Mouse (Mus musculus) embryonic facial prominence, embryonic 14.5 days (tissue): ENCODE measurements at regions not wholly inside any gene's neighbourhood (a gene's known extent, or its start where the extent isn't known, plus 50 kb on each side); places are given as distances from the start of the nearest gene placed in this dataset.

Experiments used
- ATAC-seq: fragments of 200-750 bp; cut with Nextera tagmentation; 2 replicates; pipeline ENCODE4 v1.8.0; 2017; ENCODE audit warnings: low read depth, moderate number of reproducible peaks, moderate TSS enrichment
- DNase-seq: peaks from one replicate; pipeline ENCODE4 v3.0.0-alpha.2; 2015; ENCODE audit warnings: low spot score
- H3K27ac ChIP-seq: fragments of 300-500 bp; sonication (generic); replicated peaks from 2 replicates; pipeline ENCODE4 v1.5.1; 2014; ENCODE audit warnings: low read depth, mild to moderate bottlenecking, low read length, moderate library complexity
- H3K27me3 ChIP-seq: fragments of 300-500 bp; sonication (generic); replicated peaks from 2 replicates; pipeline ENCODE4 v1.6.1; 2014; ENCODE audit warnings: low read length; ENCODE audit not compliant: control insufficient read depth, insufficient read depth
- H3K36me3 ChIP-seq: fragments of 300-500 bp; sonication (generic); 2 replicates; pipeline ENCODE4 v1.6.1; 2014; ENCODE audit warnings: low read length, mixed read lengths; ENCODE audit not compliant: control insufficient read depth, insufficient read depth
- H3K4me1 ChIP-seq: fragments of 300-500 bp; sonication (generic); 2 replicates; pipeline ENCODE4 v1.6.1; 2014; ENCODE audit warnings: antibody characterized with exemption, low read length; ENCODE audit not compliant: control insufficient read depth, insufficient read depth
- H3K4me2 ChIP-seq: fragments of 300-500 bp; sonication (generic); 2 replicates; pipeline ENCODE4 v1.6.1; 2014; ENCODE audit warnings: low read depth, mild to moderate bottlenecking, low read length, moderate library complexity, mixed read lengths
- H3K4me3 ChIP-seq: fragments of 300-500 bp; sonication (generic); 2 replicates; pipeline ENCODE4 v1.5.1; 2014; ENCODE audit warnings: low read depth, mild to moderate bottlenecking, low read length
- H3K9ac ChIP-seq: fragments of 300-500 bp; sonication (generic); 2 replicates; pipeline ENCODE4 v1.6.1; 2014; ENCODE audit warnings: low read depth, mild to moderate bottlenecking, low read length, moderate library complexity, mixed read lengths
- H3K9me3 ChIP-seq: fragments of 300-500 bp; sonication (generic); 2 replicates; pipeline ENCODE4 v1.6.1; 2016; ENCODE audit warnings: low read length; ENCODE audit not compliant: control insufficient read depth
- WGBS: fragments of 180-500 bp; shearing (Covaris S2); extraction: QIAGEN DNeasy Blood & Tissue Kit; methylation state at CpG from one replicate; pipeline ENCODE4 v1.1.7; 2014; 5-methylcytosine and 5-hydroxymethylcytosine counted together

GRCm38 (mm10) chr8:126214571-126214970 is 83.8 kb upstream of the Slc35f3 start:
- Histone ChIP-seq H3K4me3 (no peak overlapping the region), H3K36me3 (no peaks in the 10 kb centered on the region)
- WGBS, result 69% methylated on average over 1 of the region's 1 CpGs

GRCm38 (mm10) chr8:126216391-126216790 is 82.0 kb upstream of the Slc35f3 start:
- H3K36me3 ChIP-seq, result no peaks in the 10 kb centered on the region
- no peak overlapping the region for H3K9ac ChIP-seq
- WGBS, result 75% methylated on average over 5 of the region's 5 CpGs
- no peaks in the 10 kb centered on the region for H3K27me3 ChIP-seq
- H3K4me1 ChIP-seq, result no peaks in the 10 kb centered on the region
- no peak overlapping the region for H3K4me2 ChIP-seq
- H3K9me3 ChIP-seq, result no peaks in the 10 kb centered on the region
- DNase-seq (no peak), ATAC-seq (no peak)
- no peak overlapping the region for H3K27ac ChIP-seq
- H3K4me3 ChIP-seq, result no peak overlapping the region

More at GRCm38 (mm10) chr8:126214571-126214970, 83.8 kb upstream of the Slc35f3 start:
- ATAC-seq (no peak), DNase-seq (no peak)
- no peaks in the 10 kb centered on the region for H3K9me3 ChIP-seq
- no peak overlapping the region for H3K4me2 ChIP-seq
- H3K4me1 ChIP-seq, result no peaks in the 10 kb centered on the region
- no peak overlapping the region for H3K27ac ChIP-seq
- H3K9ac ChIP-seq, result no peak overlapping the region
- H3K27me3 ChIP-seq, result no peaks in the 10 kb centered on the region

GRCm38 (mm10) chr8:126221631-126222030 is 76.7 kb upstream of the Slc35f3 start:
- Histone ChIP-seq H3K27me3 (no peaks in the 10 kb centered on the region), H3K9me3 (no peaks in the 10 kb centered on the region), H3K27ac (no peak overlapping the region), H3K4me2 (no peak overlapping the region), H3K4me3 (no peak overlapping the region), H3K9ac (no peak overlapping the region), H3K4me1 (no peaks in the 10 kb centered on the region), H3K36me3 (no peaks in the 10 kb centered on the region)
- 56% methylated on average over 1 of the region's 1 CpGs for WGBS
- DNase-seq (no peak), ATAC-seq (no peak)

GRCm38 (mm10) chr8:126231801-126232200 is 66.6 kb upstream of the Slc35f3 start:
- H3K9me3 ChIP-seq, result no peaks in the 10 kb centered on the region
- H3K36me3 ChIP-seq, result no peaks in the 10 kb centered on the region
- DNase-seq (no peak), ATAC-seq (no peak)
- no peak overlapping the region for H3K27ac ChIP-seq
- no peak overlapping the region for H3K9ac ChIP-seq
- no peaks in the 10 kb centered on the region for H3K4me1 ChIP-seq
- WGBS, result 80% methylated on average over 1 of the region's 1 CpGs
- H3K27me3 ChIP-seq, result no peaks in the 10 kb centered on the region
- H3K4me3 ChIP-seq, result no peak overlapping the region
- H3K4me2 ChIP-seq, result no peak overlapping the region

GRCm38 (mm10) chr8:126232521-126232920 is 65.8 kb upstream of the Slc35f3 start:
- 29% methylated on average over 7 of the region's 7 CpGs for WGBS

GRCm38 (mm10) chr8:126239684-126240083 is 58.7 kb upstream of the Slc35f3 start:
- H3K9me3 ChIP-seq, result no peaks in the 10 kb centered on the region
- no peak for DNase-seq
- no peaks in the 10 kb centered on the region for H3K36me3 ChIP-seq
- no peak overlapping the region for H3K9ac ChIP-seq
- H3K4me3 ChIP-seq, result no peak overlapping the region
- no peaks in the 10 kb centered on the region for H3K4me1 ChIP-seq
- no peak overlapping the region for H3K27ac ChIP-seq
- H3K4me2 ChIP-seq, result no peak overlapping the region
- no peak for ATAC-seq
- H3K27me3 ChIP-seq, result no peaks in the 10 kb centered on the region

More at GRCm38 (mm10) chr8:126232521-126232920, 65.8 kb upstream of the Slc35f3 start:
- no peaks in the 10 kb centered on the region for H3K9me3 ChIP-seq
- no peaks in the 10 kb centered on the region for H3K27me3 ChIP-seq
- H3K36me3 ChIP-seq, result no peaks in the 10 kb centered on the region
- H3K4me1 ChIP-seq, result no peaks in the 10 kb centered on the region
- no peak overlapping the region for H3K4me3 ChIP-seq
- no peak overlapping the region for H3K27ac ChIP-seq
- no peak overlapping the region for H3K4me2 ChIP-seq
- no peak overlapping the region for H3K9ac ChIP-seq
- DNase-seq (no peak), ATAC-seq (no peak)

- no peaks in the 10 kb centered on the region for H3K27me3 ChIP-seq
- H3K4me2 ChIP-seq, result no peak overlapping the region
- no peaks in the 10 kb centered on the region for H3K4me1 ChIP-seq
- no peak overlapping the region for H3K9ac ChIP-seq
- 54% methylated on average over 4 of the region's 4 CpGs for WGBS
- no peak for ATAC-seq
- H3K4me3 ChIP-seq, result no peak overlapping the region
- no peaks in the 10 kb centered on the region for H3K9me3 ChIP-seq
- H3K36me3 ChIP-seq, result no peaks in the 10 kb centered on the region
- no peak for DNase-seq
- no peak overlapping the region for H3K27ac ChIP-seq
These were observed 54.0 kb upstream of the Slc35f3 start for GRCm38 (mm10) chr8:126244321-126244720.
